Mouse (Mus musculus): ENCODE measurements at regions not wholly inside any gene's neighbourhood (a gene's known extent, or its start where the extent isn't known, plus 50 kb on each side); places are given as distances from the start of the nearest gene placed in this dataset.

DNA sequence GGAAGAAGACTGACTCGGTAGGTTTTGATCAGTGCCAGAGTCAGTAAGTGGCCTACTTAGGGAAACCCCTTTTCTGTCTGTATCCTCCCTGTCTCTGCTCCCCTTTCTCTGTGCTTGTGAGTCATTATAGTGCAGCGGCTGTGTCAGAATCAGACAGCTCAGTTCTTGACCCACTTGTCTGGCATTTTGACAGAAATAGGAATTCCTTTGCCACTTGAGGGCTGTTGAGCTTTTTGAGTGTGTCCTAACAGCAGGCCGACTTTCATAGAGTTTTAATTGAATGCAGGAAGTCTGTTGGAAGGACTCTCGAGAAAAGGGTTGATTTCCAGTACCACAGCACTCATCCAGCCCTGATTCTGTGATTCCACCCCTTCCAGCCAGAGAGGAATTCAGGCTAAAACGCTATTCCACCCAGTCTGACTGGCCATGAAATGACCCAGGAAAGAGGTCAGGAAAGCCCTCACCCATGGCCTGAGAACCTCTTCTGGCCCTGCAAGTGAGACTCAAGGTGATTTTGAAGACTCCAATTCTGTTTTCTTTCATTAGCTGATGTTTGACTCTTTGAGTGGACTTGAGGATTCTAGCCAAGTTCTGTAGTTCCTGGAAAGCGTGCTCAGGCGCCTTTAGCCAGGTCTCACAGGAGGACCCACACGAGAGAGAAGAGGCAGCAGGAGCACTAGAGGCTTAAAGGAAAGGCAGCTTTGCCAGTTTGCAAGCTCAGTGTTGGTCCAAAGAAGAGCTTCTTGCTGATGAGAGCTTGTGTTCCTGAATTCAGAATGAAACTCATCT, 95.6 kb upstream of the Opcml start:
- Histone ChIP-seq H3K36me3 (ENCODE audit: control insufficient read depth, insufficient read depth, low read length) (no peaks in the 10 kb centered on the region), H3K4me3 (ENCODE audit: low read depth, low read length) (no peak overlapping the region), H3K9ac (ENCODE audit: low read length) (no peak overlapping the region), H3K4me2 (ENCODE audit: low read length) (no peak overlapping the region), H3K27me3 (replicated peaks; ENCODE audit: control insufficient read depth, insufficient read depth, low read length) (no peaks in the 10 kb centered on the region), H3K27ac (ENCODE audit: low read depth, low read length) (no peak overlapping the region), H3K4me1 (ENCODE audit: control insufficient read depth, insufficient read depth, low read length) (no peaks in the 10 kb centered on the region), H3K9me3 (replicated peaks; ENCODE audit: control insufficient read depth, low read length) (no peaks in the 10 kb centered on the region)
- 76% methylated on average over 8 of the region's 8 CpGs for WGBS
- no peak for ATAC-seq
- DNase-seq (ENCODE audit: low spot score), result peak; percentile 12

DNA sequence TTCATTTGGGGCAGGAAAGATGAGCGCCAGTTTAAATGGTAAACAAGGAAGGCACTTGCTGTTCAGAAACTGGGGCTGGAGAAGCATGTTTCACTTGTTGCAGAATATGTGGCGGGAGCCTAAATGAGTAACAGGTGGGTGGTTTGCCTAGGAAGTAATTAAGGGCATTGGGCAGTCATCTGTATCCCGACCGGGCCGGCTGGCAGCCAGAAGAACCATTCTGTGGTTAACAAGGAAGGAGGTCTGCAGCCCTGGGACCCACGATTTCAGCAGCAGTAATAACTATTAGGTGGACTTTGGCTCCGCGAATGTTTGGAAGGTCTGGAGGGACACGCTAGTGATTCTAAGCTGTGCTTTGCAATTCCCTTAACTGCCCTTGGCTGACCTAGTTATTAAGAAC, 89.0 kb upstream of the Opcml start:
- no peaks in the 10 kb centered on the region for H3K9me3 ChIP-seq (replicated peaks; ENCODE audit: control insufficient read depth, low read length)
- no peak overlapping the region for H3K4me2 ChIP-seq (ENCODE audit: low read length)
- no peaks in the 10 kb centered on the region for H3K36me3 ChIP-seq (ENCODE audit: control insufficient read depth, insufficient read depth, low read length)
- ATAC-seq (no peak), DNase-seq (ENCODE audit: low spot score) (no peak)
- H3K27ac ChIP-seq (ENCODE audit: low read depth, low read length), result no peak overlapping the region
- H3K9ac ChIP-seq (ENCODE audit: low read length), result no peak overlapping the region
- WGBS, result 83% methylated on average over 9 of the region's 9 CpGs
- no peaks in the 10 kb centered on the region for H3K4me1 ChIP-seq (ENCODE audit: control insufficient read depth, insufficient read depth, low read length)
- no peak overlapping the region for H3K4me3 ChIP-seq (ENCODE audit: low read depth, low read length)
- H3K27me3 ChIP-seq (replicated peaks; ENCODE audit: control insufficient read depth, insufficient read depth, low read length), result no peaks in the 10 kb centered on the region

DNA sequence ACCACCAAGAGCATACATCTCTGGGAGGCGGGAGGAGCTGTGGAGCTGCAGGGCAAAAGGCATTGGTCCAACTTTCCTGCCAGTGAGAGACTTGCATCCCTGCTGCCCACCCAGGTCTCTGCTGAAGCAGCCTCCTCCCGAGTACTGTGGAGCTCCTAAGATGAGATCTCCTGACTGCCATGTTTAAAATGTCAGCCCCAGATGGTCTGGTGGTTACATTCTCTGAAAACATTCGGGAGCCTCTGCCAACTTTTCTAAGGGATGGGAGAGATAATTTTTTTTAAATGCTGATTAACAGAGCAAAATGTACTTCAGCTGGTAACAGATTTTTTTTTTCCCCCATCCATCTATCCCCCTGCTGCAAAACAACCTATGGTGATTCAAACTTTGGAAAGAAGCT, 88.4 kb upstream of the Opcml start:
- no peak overlapping the region for H3K4me2 ChIP-seq (ENCODE audit: low read length)
- H3K27me3 ChIP-seq (replicated peaks; ENCODE audit: control insufficient read depth, insufficient read depth, low read length), result no peaks in the 10 kb centered on the region
- no peak overlapping the region for H3K9ac ChIP-seq (ENCODE audit: low read length)
- no peaks in the 10 kb centered on the region for H3K9me3 ChIP-seq (replicated peaks; ENCODE audit: control insufficient read depth, low read length)
- WGBS, result 65% methylated on average over 3 of the region's 3 CpGs
- H3K4me1 ChIP-seq (ENCODE audit: control insufficient read depth, insufficient read depth, low read length), result no peaks in the 10 kb centered on the region
- H3K27ac ChIP-seq (ENCODE audit: low read depth, low read length), result no peak overlapping the region
- H3K4me3 ChIP-seq (ENCODE audit: low read depth, low read length), result no peak overlapping the region
- ATAC-seq, result no peak
- DNase-seq (ENCODE audit: low spot score), result peak; percentile 63
- H3K36me3 ChIP-seq (ENCODE audit: control insufficient read depth, insufficient read depth, low read length), result no peaks in the 10 kb centered on the region

DNA sequence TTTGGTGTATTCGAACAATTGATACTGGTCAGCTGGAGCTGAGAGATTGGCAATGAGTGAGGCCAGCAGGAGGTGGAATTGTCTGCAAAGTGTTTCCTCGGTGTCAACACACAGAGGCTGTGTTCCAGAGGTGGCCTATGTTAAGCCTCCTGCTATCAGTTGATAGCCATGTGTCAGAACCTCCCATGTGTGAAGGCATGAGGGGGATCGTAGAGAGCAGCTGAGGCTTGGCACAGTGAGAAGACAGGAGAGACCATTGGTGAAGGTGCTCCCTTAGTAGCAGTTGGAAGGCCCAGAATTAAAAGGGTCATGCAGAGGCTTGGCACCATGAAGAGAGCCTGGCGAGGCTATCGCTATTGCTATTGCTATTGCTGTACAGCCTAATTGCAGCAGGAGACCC, 86.6 kb upstream of the Opcml start:
- Histone ChIP-seq H3K4me3 (ENCODE audit: low read depth, low read length) (no peak overlapping the region), H3K27me3 (replicated peaks; ENCODE audit: control insufficient read depth, insufficient read depth, low read length) (no peaks in the 10 kb centered on the region), H3K4me1 (ENCODE audit: control insufficient read depth, insufficient read depth, low read length) (no peaks in the 10 kb centered on the region), H3K9ac (ENCODE audit: low read length) (no peak overlapping the region), H3K27ac (ENCODE audit: low read depth, low read length) (no peak overlapping the region), H3K4me2 (ENCODE audit: low read length) (no peak overlapping the region), H3K36me3 (ENCODE audit: control insufficient read depth, insufficient read depth, low read length) (no peaks in the 10 kb centered on the region), H3K9me3 (replicated peaks; ENCODE audit: control insufficient read depth, low read length) (no peaks in the 10 kb centered on the region)
- 79% methylated on average over 5 of the region's 5 CpGs for WGBS
- DNase-seq (ENCODE audit: low spot score), result no peak
- no peak for ATAC-seq

DNA sequence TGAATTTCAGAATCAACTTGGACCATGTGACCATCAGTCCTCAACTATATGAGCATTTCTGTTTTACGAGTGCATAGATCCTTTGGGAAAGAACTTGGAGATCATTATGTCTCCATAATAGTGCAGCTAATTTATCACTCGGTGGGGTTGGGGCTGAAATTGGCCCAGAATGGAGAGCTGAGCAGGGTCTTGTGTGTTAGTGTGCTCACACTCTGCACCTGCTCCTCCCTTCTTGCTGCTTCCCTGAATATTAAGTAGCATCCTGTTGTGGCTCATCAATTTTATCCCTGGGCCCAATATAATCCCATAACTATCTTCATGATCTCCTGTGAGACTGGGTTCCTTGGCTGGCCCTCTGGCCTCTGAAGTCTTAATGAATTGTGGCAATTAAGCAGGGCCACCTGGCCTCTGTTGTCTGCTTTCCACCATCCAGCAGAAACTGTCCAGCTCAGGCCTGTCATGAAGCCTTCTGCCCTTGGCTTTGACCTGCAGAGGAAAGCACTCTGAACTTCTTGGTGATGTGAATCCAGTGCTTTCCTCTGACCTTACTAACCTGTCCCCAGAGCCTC, 66.7 kb upstream of the Opcml start:
- WGBS, result 67% methylated on average over 2 of the region's 2 CpGs
- ATAC-seq, result no peak
- H3K4me2 ChIP-seq (ENCODE audit: low read length), result no peak overlapping the region
- no peaks in the 10 kb centered on the region for H3K27me3 ChIP-seq (replicated peaks; ENCODE audit: control insufficient read depth, insufficient read depth, low read length)
- no peak for DNase-seq (ENCODE audit: low spot score)
- no peak overlapping the region for H3K4me3 ChIP-seq (ENCODE audit: low read depth, low read length)
- H3K27ac ChIP-seq (ENCODE audit: low read depth, low read length), result no peak overlapping the region
- no peak overlapping the region for H3K9ac ChIP-seq (ENCODE audit: low read length)
- peaks cover 4% of the 10 kb centered on the region for H3K4me1 ChIP-seq (ENCODE audit: control insufficient read depth, insufficient read depth, low read length)
- H3K36me3 ChIP-seq (ENCODE audit: control insufficient read depth, insufficient read depth, low read length), result no peaks in the 10 kb centered on the region
- H3K9me3 ChIP-seq (replicated peaks; ENCODE audit: control insufficient read depth, low read length), result no peaks in the 10 kb centered on the region

DNA sequence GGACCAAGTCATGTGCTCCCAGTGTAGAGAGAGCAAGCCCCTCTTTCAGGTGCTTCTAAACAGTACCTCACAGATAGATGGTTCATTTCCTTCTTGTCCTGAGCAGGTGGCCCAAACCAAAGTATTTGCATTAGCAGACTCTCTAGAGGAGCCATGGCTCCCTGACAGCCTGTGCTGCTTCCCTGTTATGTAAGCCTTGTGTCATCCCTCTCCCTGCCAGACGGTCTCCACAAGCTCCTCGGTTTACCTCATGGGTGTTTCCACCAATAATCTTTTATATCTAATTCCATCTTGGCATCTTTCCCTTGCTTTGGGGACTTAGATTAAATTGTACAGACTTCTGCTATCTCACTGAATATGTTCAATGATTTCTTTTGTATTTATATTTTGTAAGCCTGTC, 66.0 kb upstream of the Opcml start:
- Histone ChIP-seq H3K27me3 (replicated peaks; ENCODE audit: control insufficient read depth, insufficient read depth, low read length) (no peaks in the 10 kb centered on the region), H3K9ac (ENCODE audit: low read length) (no peak overlapping the region), H3K4me2 (ENCODE audit: low read length) (no peak overlapping the region), H3K36me3 (ENCODE audit: control insufficient read depth, insufficient read depth, low read length) (no peaks in the 10 kb centered on the region), H3K4me1 (ENCODE audit: control insufficient read depth, insufficient read depth, low read length) (peaks cover 6% of the 10 kb centered on the region), H3K9me3 (replicated peaks; ENCODE audit: control insufficient read depth, low read length) (no peaks in the 10 kb centered on the region), H3K27ac (ENCODE audit: low read depth, low read length) (no peak overlapping the region), H3K4me3 (ENCODE audit: low read depth, low read length) (no peak overlapping the region)
- ATAC-seq, result no peak
- DNase-seq (ENCODE audit: low spot score), result peak; percentile 27
- WGBS, result 77% methylated on average over 2 of the region's 2 CpGs

DNA sequence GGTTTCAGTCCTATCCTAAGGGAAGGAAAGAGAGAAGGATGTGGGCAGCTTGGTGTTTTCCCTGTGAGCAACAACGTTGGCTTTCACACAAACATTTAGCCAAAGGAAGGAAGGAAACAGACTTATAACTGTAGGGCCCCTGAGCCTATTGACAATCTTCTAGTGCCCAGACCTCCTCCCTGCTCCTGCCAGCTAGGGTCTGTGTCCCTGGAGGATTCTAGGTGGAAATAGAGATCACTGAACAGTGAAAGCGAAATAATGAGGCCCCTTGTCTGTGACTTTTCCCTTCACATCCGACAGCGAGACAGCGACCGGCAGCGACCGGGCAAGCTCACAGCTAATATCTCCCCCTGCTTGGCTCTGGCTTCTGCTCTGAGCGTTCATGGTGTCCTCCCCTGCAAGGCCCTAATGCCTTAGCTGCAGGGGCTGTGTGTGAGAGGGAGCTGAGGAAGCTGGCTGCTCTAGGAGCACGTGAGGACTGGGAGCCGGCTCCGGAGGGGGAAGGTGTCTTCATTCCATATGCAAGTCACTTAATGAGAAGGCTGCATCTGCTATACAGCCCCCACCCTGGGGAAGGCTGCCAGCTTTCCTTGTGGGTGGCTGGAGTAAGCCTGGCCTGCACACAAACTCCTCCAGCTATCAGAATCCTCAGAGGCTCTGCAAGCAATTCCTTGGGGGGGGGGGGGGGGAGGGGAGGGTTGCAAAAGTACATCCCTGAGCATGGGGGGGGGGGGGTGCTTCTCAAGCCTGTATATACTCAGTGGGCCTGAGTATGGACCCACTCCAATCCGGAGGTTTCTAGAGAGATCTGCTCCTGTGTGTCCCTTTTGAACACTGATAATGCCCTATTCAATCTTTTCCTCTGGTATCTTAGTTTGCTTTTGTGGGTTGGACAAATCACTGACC, 61.7 kb upstream of the Opcml start:
- no peaks in the 10 kb centered on the region for H3K36me3 ChIP-seq (ENCODE audit: control insufficient read depth, insufficient read depth, low read length)
- no peaks in the 10 kb centered on the region for H3K27me3 ChIP-seq (replicated peaks; ENCODE audit: control insufficient read depth, insufficient read depth, low read length)
- WGBS, result 4% methylated on average over 13 of the region's 13 CpGs
- no peaks in the 10 kb centered on the region for H3K9me3 ChIP-seq (replicated peaks; ENCODE audit: control insufficient read depth, low read length)
- peaks cover 6% of the 10 kb centered on the region for H3K4me1 ChIP-seq (ENCODE audit: control insufficient read depth, insufficient read depth, low read length)
- DNase-seq (ENCODE audit: low spot score) (peak; percentile 88), ATAC-seq (peak; percentile 96)
- peak overlapping the region; percentile 39 for H3K4me2 ChIP-seq (ENCODE audit: low read length)
- H3K27ac ChIP-seq (ENCODE audit: low read depth, low read length), result no peak overlapping the region
- peak overlapping the region; percentile 29 for H3K9ac ChIP-seq (ENCODE audit: low read length)
- H3K4me3 ChIP-seq (ENCODE audit: low read depth, low read length), result no peak overlapping the region

- H3K4me3 ChIP-seq (ENCODE audit: low read depth, low read length), result no peak overlapping the region
- H3K4me1 ChIP-seq (ENCODE audit: control insufficient read depth, insufficient read depth, low read length), result peaks cover 6% of the 10 kb centered on the region
- no peak for DNase-seq (ENCODE audit: low spot score)
- no peak overlapping the region for H3K4me2 ChIP-seq (ENCODE audit: low read length)
- no peaks in the 10 kb centered on the region for H3K36me3 ChIP-seq (ENCODE audit: control insufficient read depth, insufficient read depth, low read length)
- 0 out of 2 replicates have a peak, but pooled peaks have one; percentile 34 for ATAC-seq
- 41% methylated on average over 1 of the region's 1 CpGs for WGBS
- H3K9ac ChIP-seq (ENCODE audit: low read length), result no peak overlapping the region
- no peaks in the 10 kb centered on the region for H3K27me3 ChIP-seq (replicated peaks; ENCODE audit: control insufficient read depth, insufficient read depth, low read length)
- no peaks in the 10 kb centered on the region for H3K9me3 ChIP-seq (replicated peaks; ENCODE audit: control insufficient read depth, low read length)
- H3K27ac ChIP-seq (ENCODE audit: low read depth, low read length), result no peak overlapping the region
These were observed 61.1 kb upstream of the Opcml start for GRCm38 (mm10) chr9:27729558-27729889.

GRCm38 (mm10) chr9:27739287-27739686, 51.3 kb upstream of the Opcml start:
- Histone ChIP-seq H3K9me3 (replicated peaks; ENCODE audit: control insufficient read depth, low read length) (no peaks in the 10 kb centered on the region), H3K4me3 (ENCODE audit: low read depth, low read length) (no peak overlapping the region), H3K27ac (ENCODE audit: low read depth, low read length) (no peak overlapping the region), H3K9ac (ENCODE audit: low read length) (no peak overlapping the region), H3K4me2 (ENCODE audit: low read length) (no peak overlapping the region), H3K4me1 (ENCODE audit: control insufficient read depth, insufficient read depth, low read length) (no peaks in the 10 kb centered on the region), H3K36me3 (ENCODE audit: control insufficient read depth, insufficient read depth, low read length) (no peaks in the 10 kb centered on the region), H3K27me3 (replicated peaks; ENCODE audit: control insufficient read depth, insufficient read depth, low read length) (no peaks in the 10 kb centered on the region)
- WGBS, result 21% methylated on average over 3 of the region's 3 CpGs
- DNase-seq (ENCODE audit: low spot score) (peak; percentile 15), ATAC-seq (no peak)
